Mouse (Mus musculus): Measurements from ENCODE around the gene Fam57a. TPM values are rescaled to one million over a fixed set of nuclear protein-coding genes. Genes with fewer than 3 reads are reported as not detected.

Gene Fam57a
- polyA plus RNA-seq, 1 experiment from 2014 or later, result 32.7 TPM

- H3K27me3 ChIP-seq (ENCODE audit: insufficient read depth, poor library complexity, severe bottlenecking), result no peaks in the 10 kb centered on the region
- no peak overlapping the region for H3K4me3 ChIP-seq
- peaks cover 42% of the 10 kb centered on the region for H3K36me3 ChIP-seq
- H3K4me1 ChIP-seq, result peaks cover 16% of the 10 kb centered on the region
- DNase-seq (ENCODE audit: low spot score), result no peak
- H3K9me3 ChIP-seq, result no peaks in the 10 kb centered on the region
- no peak overlapping the region for H3K27ac ChIP-seq
- WGBS, result 90% methylated on average over 2 of the region's 2 CpGs
Measured at GRCm38 (mm10) chr11:76239750-76240149, 60.3 kb downstream of the Fam57a start.

GRCm38 (mm10) chr11:76242901-76243810 is 63.7 kb downstream of the Fam57a start, which contains the start of the genes Mrm3 and Glod4:
Gene Mrm3 (plus strand): TSS chr11:76243715.
Gene Glod4 (minus strand): TSS chr11:76243725.
- Histone ChIP-seq H3K27me3 (ENCODE audit: insufficient read depth, poor library complexity, severe bottlenecking) (no peaks in the 10 kb centered on the region), H3K36me3 (peaks cover 35% of the 10 kb centered on the region), H3K4me3 (peak within 1 kb of the TSS; percentile 95), H3K27ac (peak within 1 kb of the TSS; percentile 94), H3K9me3 (no peaks in the 10 kb centered on the region), H3K4me1 (peaks cover 16% of the 10 kb centered on the region)
- DNase-seq (ENCODE audit: low spot score), result peak; percentile 96
- under 1% methylated on average over 61 of the region's 61 CpGs for WGBS

GRCm38 (mm10) chr11:76243811-76244546 is 64.5 kb downstream of the Fam57a start:
- whole genome bisulfite sequencing, result 2% methylated on average over 34 of the region's 34 CpGs
- Histone ChIP-seq H3K27ac (peak overlapping the region; percentile 94), H3K4me3 (peak overlapping the region; percentile 95), H3K27me3 (ENCODE audit: insufficient read depth, poor library complexity, severe bottlenecking) (no peaks in the 10 kb centered on the region), H3K9me3 (no peaks in the 10 kb centered on the region), H3K36me3 (peaks cover 35% of the 10 kb centered on the region), H3K4me1 (peaks cover 16% of the 10 kb centered on the region)
- DNase-seq (ENCODE audit: low spot score), result peak; percentile 70

DNA sequence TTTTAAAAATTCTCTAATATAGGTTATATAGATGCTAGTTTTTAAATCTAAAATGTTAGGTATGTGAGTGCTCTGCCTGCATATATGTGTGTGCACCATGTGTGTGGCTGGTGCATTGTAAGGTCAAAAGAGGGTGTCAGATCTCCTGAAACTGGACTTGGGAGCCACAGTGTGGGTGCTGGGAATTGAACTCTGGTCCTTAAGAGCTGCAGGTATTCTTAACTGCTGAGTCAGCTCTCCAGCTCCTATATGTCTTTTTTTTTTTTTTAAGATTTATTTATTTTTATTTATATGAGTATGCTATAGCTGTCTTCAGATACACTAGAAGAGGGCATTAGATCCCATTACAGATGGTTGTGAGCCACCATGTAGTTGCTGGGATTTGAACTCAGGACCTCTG is 67.0 kb downstream of the Fam57a start:
- peaks cover 41% of the 10 kb centered on the region for H3K36me3 ChIP-seq
- no peak overlapping the region for H3K4me3 ChIP-seq
- no peak overlapping the region for H3K27ac ChIP-seq
- H3K4me1 ChIP-seq, result peaks cover 16% of the 10 kb centered on the region
- no peak for DNase-seq (ENCODE audit: low spot score)
- H3K9me3 ChIP-seq, result no peaks in the 10 kb centered on the region
- H3K27me3 ChIP-seq (ENCODE audit: insufficient read depth, poor library complexity, severe bottlenecking), result no peaks in the 10 kb centered on the region

- 59% methylated on average over 2 of the region's 2 CpGs for WGBS
- peak; percentile 7 for DNase-seq (ENCODE audit: low spot score)
- Histone ChIP-seq H3K4me3 (no peak overlapping the region), H3K9me3 (no peaks in the 10 kb centered on the region), H3K36me3 (peaks cover 41% of the 10 kb centered on the region), H3K27ac (no peak overlapping the region), H3K4me1 (peaks cover 14% of the 10 kb centered on the region), H3K27me3 (ENCODE audit: insufficient read depth, poor library complexity, severe bottlenecking) (no peaks in the 10 kb centered on the region)
Measured at GRCm38 (mm10) chr11:76247239-76247638, 67.8 kb downstream of the Fam57a start.

- H3K4me1 ChIP-seq, result peaks cover 9% of the 10 kb centered on the region; the same call in 1 of the 2 replicates
Measured at GRCm38 (mm10) chr11:76252036-76252435, 72.6 kb downstream of the Fam57a start.

GRCm38 (mm10) chr11:76253145-76253917 is 73.9 kb downstream of the Fam57a start:
- H3K9me3 ChIP-seq, result no peaks in the 10 kb centered on the region
- H3K36me3 ChIP-seq, result peaks cover 44% of the 10 kb centered on the region
- H3K4me1 ChIP-seq, result peaks cover 9% of the 10 kb centered on the region; the same call in 1 of the 2 replicates
- no peak overlapping the region for H3K4me3 ChIP-seq
- H3K27ac ChIP-seq, result no peak overlapping the region
- DNase-seq (ENCODE audit: low spot score), result peak; percentile 86
- no peaks in the 10 kb centered on the region for H3K27me3 ChIP-seq (ENCODE audit: insufficient read depth, poor library complexity, severe bottlenecking)
- 40% methylated on average over 5 of the region's 5 CpGs for WGBS

More at GRCm38 (mm10) chr11:76252036-76252435, 72.6 kb downstream of the Fam57a start:
- no peak overlapping the region for H3K27ac ChIP-seq
- WGBS, result 54% methylated on average over 3 of the region's 3 CpGs
- no peaks in the 10 kb centered on the region for H3K27me3 ChIP-seq (ENCODE audit: insufficient read depth, poor library complexity, severe bottlenecking)
- no peak overlapping the region for H3K4me3 ChIP-seq
- H3K36me3 ChIP-seq, result peaks cover 40% of the 10 kb centered on the region
- DNase-seq (ENCODE audit: low spot score), result no peak
- no peaks in the 10 kb centered on the region for H3K9me3 ChIP-seq

DNA sequence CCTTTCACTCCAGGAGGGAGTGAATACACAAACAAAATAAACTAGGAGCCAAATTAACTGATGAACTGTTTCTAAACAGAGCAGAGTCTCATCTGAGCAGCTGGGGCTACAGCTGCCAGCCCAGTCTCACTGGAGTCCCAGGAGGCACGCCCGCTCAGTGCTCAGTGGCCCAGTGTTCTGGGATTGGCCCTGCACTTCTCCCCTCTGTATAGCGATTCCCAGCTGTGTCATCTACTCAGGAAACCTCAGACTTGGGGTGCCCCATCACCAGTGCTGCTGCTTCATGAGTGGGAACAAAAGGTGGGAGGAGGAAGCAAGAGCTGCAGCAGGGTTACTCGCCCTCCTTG is 74.4 kb downstream of the Fam57a start:
- 73% methylated on average over 4 of the region's 4 CpGs for WGBS
- DNase-seq (ENCODE audit: low spot score), result no peak

DNA sequence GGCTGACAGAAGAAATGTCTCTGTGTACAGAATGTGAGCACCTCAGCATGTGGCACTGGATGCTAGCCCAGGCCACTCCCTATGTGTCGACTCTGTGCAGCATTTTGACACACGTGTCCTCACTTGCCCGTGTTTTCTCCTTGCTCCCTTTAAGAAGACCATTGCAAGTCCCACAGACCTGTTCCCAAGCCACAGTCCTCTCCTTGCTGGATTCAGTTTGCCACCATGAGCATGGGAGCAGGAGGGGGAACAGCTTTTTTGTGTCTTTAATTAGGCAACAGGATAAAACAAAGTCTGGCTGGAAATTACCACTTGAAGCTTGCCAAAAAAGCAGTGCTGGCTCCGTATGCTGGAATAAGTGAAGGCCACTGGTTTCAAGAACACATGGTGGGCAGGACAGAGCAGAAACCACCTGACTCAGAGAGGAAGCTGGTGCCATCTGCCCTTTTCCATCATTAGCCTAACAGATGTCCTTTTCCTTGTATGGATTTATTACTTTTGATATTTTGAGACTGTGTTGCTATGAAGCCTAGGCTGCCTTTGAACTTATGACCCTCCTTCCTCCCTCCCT is 76.0 kb downstream of the Fam57a start:
- H3K27me3 ChIP-seq (ENCODE audit: insufficient read depth, poor library complexity, severe bottlenecking), result no peaks in the 10 kb centered on the region
- no peak overlapping the region for H3K27ac ChIP-seq
- H3K9me3 ChIP-seq, result no peaks in the 10 kb centered on the region
- H3K4me3 ChIP-seq, result no peak overlapping the region
- peaks cover 32% of the 10 kb centered on the region for H3K36me3 ChIP-seq
- WGBS, result 85% methylated on average over 4 of the region's 4 CpGs
- H3K4me1 ChIP-seq, result peaks cover 14% of the 10 kb centered on the region
- no peak for DNase-seq (ENCODE audit: low spot score)

More for the DNA sequence above, 74.4 kb downstream of the Fam57a start:
- Histone ChIP-seq H3K27me3 (ENCODE audit: insufficient read depth, poor library complexity, severe bottlenecking) (no peaks in the 10 kb centered on the region), H3K27ac (no peak overlapping the region), H3K4me1 (peaks cover 9% of the 10 kb centered on the region; the same call in 1 of the 2 replicates), H3K36me3 (peaks cover 40% of the 10 kb centered on the region), H3K9me3 (no peaks in the 10 kb centered on the region), H3K4me3 (no peak overlapping the region)

GRCm38 (mm10) chr11:76256129-76256528 is 76.7 kb downstream of the Fam57a start:
- 50% methylated on average over 5 of the region's 5 CpGs for WGBS
- no peaks in the 10 kb centered on the region for H3K27me3 ChIP-seq (ENCODE audit: insufficient read depth, poor library complexity, severe bottlenecking)
- no peak overlapping the region for H3K4me3 ChIP-seq
- no peaks in the 10 kb centered on the region for H3K9me3 ChIP-seq
- peaks cover 32% of the 10 kb centered on the region for H3K36me3 ChIP-seq
- DNase-seq (ENCODE audit: low spot score), result no peak
- H3K27ac ChIP-seq, result no peak overlapping the region
- H3K4me1 ChIP-seq, result peaks cover 20% of the 10 kb centered on the region

- Histone ChIP-seq H3K27me3 (ENCODE audit: insufficient read depth, poor library complexity, severe bottlenecking) (no peaks in the 10 kb centered on the region), H3K27ac (no peak overlapping the region), H3K4me3 (no peak overlapping the region), H3K36me3 (peaks cover 39% of the 10 kb centered on the region), H3K9me3 (no peaks in the 10 kb centered on the region), H3K4me1 (peaks cover 27% of the 10 kb centered on the region)
- 68% methylated on average over 4 of the region's 4 CpGs for WGBS
- DNase-seq (ENCODE audit: low spot score), result no peak
Measured at GRCm38 (mm10) chr11:76257386-76257785, 77.9 kb downstream of the Fam57a start.

GRCm38 (mm10) chr11:76258511-76258910 is 79.0 kb downstream of the Fam57a start:
- no peak for DNase-seq (ENCODE audit: low spot score)
- no peaks in the 10 kb centered on the region for H3K27me3 ChIP-seq (ENCODE audit: insufficient read depth, poor library complexity, severe bottlenecking)
- no peaks in the 10 kb centered on the region for H3K9me3 ChIP-seq
- H3K36me3 ChIP-seq, result peaks cover 39% of the 10 kb centered on the region
- 81% methylated on average over 6 of the region's 6 CpGs for WGBS
- no peak overlapping the region for H3K27ac ChIP-seq
- H3K4me3 ChIP-seq, result no peak overlapping the region
- H3K4me1 ChIP-seq, result peaks cover 38% of the 10 kb centered on the region

All from heart, embryonic 10.5 days (tissue).